Mouse (Mus musculus) intestine, embryonic 14.5 days (tissue): Measurements from ENCODE around the gene Ercc1. TPM values are rescaled to one million over a fixed set of nuclear protein-coding genes. Genes with fewer than 3 reads are reported as not detected.

ENCODE experiments used
- ATAC-seq: fragments of 200-750 bp; cut with Nextera tagmentation; replicated peaks from 2 replicates; pipeline ENCODE4 v1.8.0; 2017; ENCODE audit warnings: low read depth, moderate number of reproducible peaks, moderate TSS enrichment, moderate library complexity; ENCODE audit not compliant: low FRiP score, low TSS enrichment
- DNase-seq: peaks from one replicate; pipeline ENCODE4 v3.0.0-alpha.2; 2018; ENCODE audit warnings: low spot score
- H3K27ac ChIP-seq: fragments of 300-500 bp; sonication (generic); 2 replicates; pipeline ENCODE4 v1.5.1; 2014; ENCODE audit warnings: low read depth, mild to moderate bottlenecking, control low read depth
- H3K27me3 ChIP-seq: fragments of 300-500 bp; sonication (generic); replicated peaks from 2 replicates; pipeline ENCODE4 v1.6.1; 2014; ENCODE audit warnings: low read length, control low read depth; ENCODE audit not compliant: control insufficient read depth, insufficient read depth
- H3K36me3 ChIP-seq: fragments of 300-500 bp; sonication (generic); 2 replicates; pipeline ENCODE4 v1.6.1; 2014; ENCODE audit warnings: low read length, control low read depth; ENCODE audit not compliant: control insufficient read depth, insufficient read depth
- H3K4me1 ChIP-seq: fragments of 300-500 bp; sonication (generic); replicated peaks from 2 replicates; pipeline ENCODE4 v1.6.1; 2014; ENCODE audit warnings: low read length, control low read depth, mixed read lengths; ENCODE audit not compliant: control insufficient read depth, insufficient read depth
- H3K4me2 ChIP-seq: fragments of 300-500 bp; sonication (generic); 2 replicates; pipeline ENCODE4 v1.6.1; 2014; ENCODE audit warnings: low read length
- H3K4me3 ChIP-seq: fragments of 300-500 bp; sonication (generic); 2 replicates; pipeline ENCODE4 v1.5.1; 2014; ENCODE audit warnings: low read depth, low read length, control low read depth, mixed read lengths
- H3K9ac ChIP-seq: fragments of 300-500 bp; sonication (generic); 2 replicates; pipeline ENCODE4 v1.6.1; 2014; ENCODE audit warnings: mild to moderate bottlenecking, low read length
- H3K9me3 ChIP-seq: fragments of 300-500 bp; sonication (generic); 2 replicates; pipeline ENCODE4 v1.6.1; 2016; ENCODE audit warnings: low read length, control low read depth; ENCODE audit not compliant: control insufficient read depth
- WGBS: fragments of 180-500 bp; shearing (Covaris S2); extraction: QIAGEN DNeasy Blood & Tissue Kit; methylation state at CpG from one replicate; pipeline ENCODE4 v1.1.7; 2014; 5-methylcytosine and 5-hydroxymethylcytosine counted together
- polyA plus RNA-seq: library from polyadenylated mRNA; unstranded; fragments of >200 nt; fragmentation: Nextera tagmentation; extraction: Ambion mirVana; gene quantifications from 2 replicates; pipeline ENCODE4 v1.2.1, GENCODE M21; 2014

The Ercc1 gene
- polyA plus RNA-seq, 1 experiment from 2014 or later = 71.8 TPM

DNA sequence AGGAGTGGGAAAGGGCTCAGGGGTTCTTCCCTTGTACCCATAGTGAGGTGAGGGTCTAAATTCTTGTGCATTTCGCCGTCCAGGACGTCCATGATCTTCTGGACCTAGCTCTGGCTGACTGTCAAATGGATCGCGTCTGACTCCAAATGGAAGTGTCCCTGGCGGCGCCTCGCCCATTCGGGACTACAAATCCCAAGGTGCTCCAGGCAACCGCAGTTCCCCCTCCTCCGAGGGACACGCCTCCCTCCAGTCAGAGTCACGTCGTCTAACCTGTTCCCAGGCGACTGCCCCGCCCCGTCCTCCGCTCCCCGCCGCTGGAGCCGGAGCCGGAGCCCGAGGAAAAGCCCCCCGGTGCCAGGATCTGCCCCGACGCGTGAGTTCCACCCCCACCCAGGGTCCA, 16.4 kb downstream of the Ercc1 start:
- Histone ChIP-seq H3K4me2 (peak overlapping the region; percentile 98), H3K9me3 (no peaks in the 10 kb centered on the region), H3K4me1 (peaks cover 22% of the 10 kb centered on the region), H3K36me3 (peaks cover 18% of the 10 kb centered on the region), H3K4me3 (peak overlapping the region; percentile 71), H3K27ac (0 out of 2 replicates have a peak overlapping the region, but pooled peaks have one; percentile 16), H3K27me3 (no peaks in the 10 kb centered on the region), H3K9ac (peak overlapping the region; percentile 44)
- DNase-seq = peak; percentile 89
- ATAC-seq = peak; percentile 59
- under 1% methylated on average over 27 of the region's 27 CpGs for WGBS

DNA sequence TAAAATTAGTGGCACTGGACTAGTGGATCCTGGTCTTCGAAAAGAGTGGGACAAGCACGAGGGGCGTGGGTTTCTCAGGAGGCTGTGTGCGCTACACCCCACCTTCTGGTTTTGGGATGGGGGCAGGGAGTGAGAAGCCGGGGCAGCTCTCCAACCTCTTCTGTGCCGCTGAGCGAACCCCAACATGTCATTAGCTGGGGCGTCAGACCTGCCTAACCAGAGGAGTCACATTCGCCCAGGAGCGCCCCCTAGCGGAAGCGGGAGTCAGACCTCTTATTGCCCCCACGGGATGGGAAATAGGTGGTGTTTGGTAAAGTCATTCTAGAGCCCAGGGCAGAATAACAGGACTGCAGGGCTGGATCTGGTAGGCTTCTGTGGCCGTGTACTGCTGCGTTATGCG, 17.1 kb downstream of the Ercc1 start:
- no peaks in the 10 kb centered on the region for H3K27me3 ChIP-seq
- no peak for ATAC-seq
- peaks cover 13% of the 10 kb centered on the region for H3K36me3 ChIP-seq
- WGBS = 10% methylated on average over 16 of the region's 16 CpGs
- H3K4me1 ChIP-seq = peaks cover 22% of the 10 kb centered on the region
- H3K27ac ChIP-seq = no peak overlapping the region
- peak; percentile 89 for DNase-seq
- H3K4me3 ChIP-seq = peak overlapping the region; percentile 71
- H3K9me3 ChIP-seq = no peaks in the 10 kb centered on the region
- H3K4me2 ChIP-seq = peak overlapping the region; percentile 98
- H3K9ac ChIP-seq = peak overlapping the region; percentile 44

DNA sequence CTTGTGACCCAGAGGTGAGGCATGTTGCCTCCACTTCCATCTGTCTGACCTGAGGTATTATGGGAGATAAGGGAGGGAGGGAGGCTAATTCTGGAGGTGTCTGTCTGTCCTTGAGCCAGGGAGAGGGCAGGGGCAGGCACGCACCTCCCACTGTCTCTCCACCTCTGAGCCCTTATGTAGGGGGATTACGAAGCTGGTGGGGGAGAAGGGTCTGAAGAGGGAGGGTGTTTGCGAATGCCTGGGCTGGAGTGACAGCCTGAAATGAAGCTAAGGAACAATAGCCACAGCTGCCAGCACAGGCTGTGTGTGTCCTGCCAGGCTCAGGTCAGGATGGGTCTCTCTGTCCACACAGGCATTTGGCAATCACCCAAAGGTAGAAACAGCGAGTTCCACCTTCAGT, 17.7 kb downstream of the Ercc1 start:
- 58% methylated on average over 4 of the region's 4 CpGs for whole genome bisulfite sequencing
- no peaks in the 10 kb centered on the region for H3K9me3 ChIP-seq
- peaks cover 9% of the 10 kb centered on the region for H3K36me3 ChIP-seq
- ATAC-seq = no peak
- H3K4me3 ChIP-seq = no peak overlapping the region
- H3K4me1 ChIP-seq = peaks cover 22% of the 10 kb centered on the region
- no peak overlapping the region for H3K9ac ChIP-seq
- H3K27ac ChIP-seq = no peak overlapping the region
- H3K27me3 ChIP-seq = no peaks in the 10 kb centered on the region
- DNase-seq = no peak
- H3K4me2 ChIP-seq = 0 out of 2 replicates have a peak overlapping the region, but pooled peaks have one; percentile 98

DNA sequence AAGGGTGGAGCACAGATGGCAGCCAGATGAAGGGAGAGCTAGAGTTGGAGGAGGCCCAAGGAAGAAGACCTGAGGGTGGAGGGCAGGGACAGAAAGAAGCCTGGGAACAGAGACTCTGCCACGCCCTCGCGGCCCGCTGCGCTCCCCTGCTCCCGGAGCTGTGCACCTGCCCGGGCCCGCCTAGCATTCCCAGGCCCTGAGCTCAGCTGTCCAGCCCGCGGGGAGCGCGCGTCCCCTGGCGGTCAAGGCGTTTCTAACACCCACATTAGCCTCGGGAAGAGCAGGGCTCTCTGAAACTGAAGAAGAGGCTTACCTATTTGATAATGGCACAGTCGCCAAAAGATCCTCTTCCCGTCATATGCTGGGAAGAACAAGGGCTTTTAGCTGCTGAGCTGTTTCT, 19.3 kb downstream of the Ercc1 start:
- H3K27ac ChIP-seq = no peak overlapping the region
- H3K36me3 ChIP-seq = no peaks in the 10 kb centered on the region
- H3K4me3 ChIP-seq = no peak overlapping the region
- ATAC-seq (peak; percentile 13; the same call in 1 of the 2 replicates), DNase-seq (peak; percentile 88)
- no peak overlapping the region for H3K4me2 ChIP-seq
- no peak overlapping the region for H3K9ac ChIP-seq
- WGBS = 5% methylated on average over 18 of the region's 18 CpGs
- peaks cover 3% of the 10 kb centered on the region; the same call in 1 of the 2 replicates for H3K27me3 ChIP-seq
- H3K9me3 ChIP-seq = no peaks in the 10 kb centered on the region
- H3K4me1 ChIP-seq = peaks cover 14% of the 10 kb centered on the region; the same call in 1 of the 2 replicates

DNA sequence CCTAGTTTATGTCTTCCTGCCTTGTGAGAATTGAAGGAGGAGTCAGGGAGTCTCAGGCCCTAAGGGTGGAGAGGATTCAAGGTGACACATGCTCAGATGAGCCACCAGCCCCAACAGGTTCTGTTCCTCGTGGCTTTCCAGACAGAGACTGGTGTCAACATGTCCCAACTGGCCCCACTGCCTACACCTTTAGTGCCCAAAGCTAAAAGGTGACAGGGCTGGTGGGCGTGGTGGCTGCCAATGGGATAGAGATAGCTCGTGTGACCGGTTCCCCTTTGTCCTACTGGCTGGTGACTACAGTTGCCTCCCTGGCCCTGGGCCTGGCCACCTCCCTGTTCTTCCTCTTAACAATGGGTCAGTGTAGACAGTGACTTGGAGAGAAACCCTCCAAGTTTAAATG, 20.8 kb downstream of the Ercc1 start:
- no peak for DNase-seq
- H3K27me3 ChIP-seq = peaks cover 5% of the 10 kb centered on the region; the same call in 1 of the 2 replicates
- peaks cover 14% of the 10 kb centered on the region; the same call in 1 of the 2 replicates for H3K4me1 ChIP-seq
- no peaks in the 10 kb centered on the region for H3K9me3 ChIP-seq
- no peak overlapping the region for H3K9ac ChIP-seq
- no peaks in the 10 kb centered on the region for H3K36me3 ChIP-seq
- WGBS = 72% methylated on average over 4 of the region's 4 CpGs
- ATAC-seq = no peak
- no peak overlapping the region for H3K4me3 ChIP-seq
- no peak overlapping the region for H3K27ac ChIP-seq
- H3K4me2 ChIP-seq = no peak overlapping the region

DNA sequence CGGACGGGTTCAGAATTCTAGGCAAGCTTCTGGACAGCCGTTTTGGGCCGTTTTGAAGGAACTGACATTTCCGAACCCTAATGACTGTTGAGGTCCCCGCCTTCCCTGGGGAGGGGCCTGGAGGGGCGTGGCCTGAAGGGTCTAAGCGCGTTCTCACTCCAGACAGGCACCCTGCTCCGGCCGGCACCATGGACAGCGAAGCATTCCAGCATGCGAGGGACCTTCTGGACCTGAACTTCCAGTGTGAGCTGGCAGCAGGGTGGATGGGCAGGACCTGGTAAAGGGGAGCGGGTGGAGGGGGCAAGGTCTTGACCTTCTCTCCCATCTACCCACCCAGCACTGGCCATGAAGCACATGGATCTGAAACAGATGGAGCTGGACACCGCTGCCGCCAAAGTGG, 23.8 kb downstream of the Ercc1 start:
- Histone ChIP-seq H3K36me3 (no peaks in the 10 kb centered on the region), H3K27me3 (peaks cover 5% of the 10 kb centered on the region; the same call in 1 of the 2 replicates), H3K4me2 (no peak overlapping the region), H3K27ac (no peak overlapping the region), H3K4me3 (no peak overlapping the region), H3K9me3 (no peaks in the 10 kb centered on the region), H3K4me1 (no peaks in the 10 kb centered on the region), H3K9ac (no peak overlapping the region)
- 23% methylated on average over 16 of the region's 16 CpGs for WGBS
- ATAC-seq (no peak), DNase-seq (peak; percentile 66)

DNA sequence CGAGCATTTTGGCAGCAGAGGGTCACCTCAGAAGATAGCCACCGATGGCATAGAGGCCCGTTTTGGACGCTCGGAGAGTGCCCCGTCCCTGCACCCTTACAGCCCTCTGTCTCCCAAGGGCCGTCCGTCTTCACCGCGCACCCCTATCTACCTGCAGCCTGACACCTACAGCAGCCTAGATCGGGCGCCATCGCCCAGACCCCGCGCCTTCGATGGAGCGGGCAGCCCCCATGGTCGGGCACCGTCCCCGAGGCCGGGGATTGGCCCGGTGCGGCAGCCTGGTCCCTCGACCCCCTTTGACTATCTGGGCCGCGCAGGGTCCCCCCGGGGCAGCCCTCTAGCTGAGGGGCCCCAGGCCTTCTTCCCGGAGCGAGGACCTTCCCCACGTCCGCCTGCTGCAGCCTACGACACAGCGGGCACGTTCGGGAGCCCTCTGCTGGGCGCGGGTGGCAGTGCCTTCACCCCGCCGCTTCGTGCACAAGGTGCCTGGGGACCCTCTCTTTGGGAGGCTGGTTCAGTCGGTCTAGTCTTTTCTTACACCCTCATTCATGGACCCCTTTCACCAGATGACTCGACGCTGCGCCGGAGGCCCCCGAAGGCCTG, 25.3 kb downstream of the Ercc1 start:
- Histone ChIP-seq H3K9ac (peak overlapping the region; percentile 33), H3K27ac (no peak overlapping the region), H3K9me3 (no peaks in the 10 kb centered on the region), H3K4me3 (peak overlapping the region; percentile 26), H3K36me3 (no peaks in the 10 kb centered on the region), H3K4me1 (no peaks in the 10 kb centered on the region), H3K27me3 (peaks cover 5% of the 10 kb centered on the region; the same call in 1 of the 2 replicates), H3K4me2 (peak overlapping the region; percentile 60)
- DNase-seq (peak; percentile 84), ATAC-seq (peak; percentile 69; the same call in 1 of the 2 replicates)
- 17% methylated on average over 46 of the region's 46 CpGs for WGBS

DNA sequence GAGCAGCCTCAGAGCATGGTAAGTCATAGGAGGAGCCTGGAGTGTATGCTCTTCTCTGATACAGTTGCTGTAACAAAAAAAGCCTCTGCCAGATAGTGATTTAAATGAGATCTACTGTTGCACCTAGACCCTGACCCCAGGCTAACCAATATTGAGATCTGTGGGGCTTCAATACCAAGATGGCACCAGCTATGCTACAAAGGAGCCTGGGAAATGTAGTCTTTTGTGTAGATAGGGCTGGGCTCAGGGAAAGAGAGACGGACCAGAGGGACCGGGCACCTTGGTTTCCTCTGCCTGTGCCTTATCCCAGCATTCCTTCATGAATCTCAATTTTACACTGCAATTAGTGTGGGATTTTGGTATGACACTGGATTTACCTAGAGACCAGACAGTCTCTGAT, 28.8 kb downstream of the Ercc1 start:
- 82% methylated on average over 2 of the region's 2 CpGs for WGBS
- ATAC-seq = no peak
- no peak overlapping the region for H3K27ac ChIP-seq
- H3K9ac ChIP-seq = no peak overlapping the region
- peaks cover 5% of the 10 kb centered on the region; the same call in 1 of the 2 replicates for H3K27me3 ChIP-seq
- no peaks in the 10 kb centered on the region for H3K36me3 ChIP-seq
- no peak for DNase-seq
- no peak overlapping the region for H3K4me3 ChIP-seq
- H3K4me1 ChIP-seq = no peaks in the 10 kb centered on the region
- no peaks in the 10 kb centered on the region for H3K9me3 ChIP-seq
- no peak overlapping the region for H3K4me2 ChIP-seq

DNA sequence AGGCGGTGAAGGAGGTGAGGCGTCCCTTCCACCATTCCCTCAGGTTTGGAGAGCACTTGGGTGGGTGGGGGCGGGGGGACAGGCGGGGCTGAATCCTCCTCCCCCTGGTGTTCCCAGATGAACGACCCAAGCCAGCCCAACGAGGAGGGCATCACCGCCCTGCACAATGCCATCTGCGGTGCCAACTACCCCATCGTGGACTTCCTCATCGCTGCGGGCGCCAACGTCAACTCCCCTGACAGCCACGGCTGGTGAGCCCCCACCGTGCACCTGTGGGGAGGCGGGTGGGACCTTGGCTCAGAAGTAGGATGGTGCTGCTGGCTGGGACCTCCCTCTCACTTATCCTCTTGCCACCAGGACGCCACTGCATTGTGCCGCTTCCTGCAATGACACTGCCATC, 30.8 kb downstream of the Ercc1 start:
- WGBS = 74% methylated on average over 18 of the region's 18 CpGs
- Histone ChIP-seq H3K36me3 (no peaks in the 10 kb centered on the region), H3K4me3 (no peak overlapping the region), H3K4me2 (no peak overlapping the region), H3K27me3 (no peaks in the 10 kb centered on the region), H3K27ac (no peak overlapping the region), H3K9me3 (no peaks in the 10 kb centered on the region), H3K9ac (no peak overlapping the region), H3K4me1 (no peaks in the 10 kb centered on the region)
- DNase-seq = no peak
- ATAC-seq = no peak
